8 mouse cellular contexts compared by ENCODE assay signal in genomic region chr4:62506798-62507197, GRCm38 (mm10). TPM values are rescaled to one million over a fixed set of nuclear protein-coding genes. Genes with fewer than 3 reads are reported as not detected.
A peak's percentile ranks its signal among the peaks of the same experiment; 100 is the strongest.
DNase-seq lines count a peak whose midpoint lies in the region; ATAC-seq and TF ChIP-seq lines count a peak whose summit lies in the region.

No protein-coding gene starts in this region.

- H3K9ac ChIP-seq in hindbrain, embryonic 14.5 days, result no peak overlapping the region
- H3K9ac ChIP-seq in hindbrain, embryonic 13.5 days, result no peak overlapping the region
- no peak overlapping the region for H3K9ac ChIP-seq in liver, embryonic 12.5 days
- no peak overlapping the region for H3K9ac ChIP-seq in midbrain, embryonic 16.5 days (ENCODE audit: low read depth, low read length)
- H3K9ac ChIP-seq in forebrain, embryonic 13.5 days, result no peak overlapping the region

- no peak overlapping the region for H3K4me2 ChIP-seq in hindbrain, embryonic 14.5 days (replicated peaks)
- no peak overlapping the region for H3K4me2 ChIP-seq in hindbrain, embryonic 13.5 days
- no peak overlapping the region for H3K4me2 ChIP-seq in liver, embryonic 12.5 days
- no peak overlapping the region for H3K4me2 ChIP-seq in midbrain, embryonic 16.5 days (ENCODE audit: low read length)
- no peak overlapping the region for H3K4me2 ChIP-seq in forebrain, embryonic 13.5 days

- 76% methylated on average over 2 of the region's 2 CpGs for WGBS in hindbrain, embryonic 14.5 days
- 70% methylated on average over 2 of the region's 2 CpGs for WGBS in hindbrain, embryonic 13.5 days
- WGBS in liver, embryonic 12.5 days (ENCODE audit: insufficient replicate concordance), result 56% methylated on average over 2 of the region's 2 CpGs
- WGBS in midbrain, embryonic 16.5 days, result 77% methylated on average over 2 of the region's 2 CpGs
- 73% methylated on average over 2 of the region's 2 CpGs for WGBS in forebrain, embryonic 13.5 days

- H3K4me3 ChIP-seq in hindbrain, embryonic 14.5 days (replicated peaks; ENCODE audit: low read length), result no peak overlapping the region
- no peak overlapping the region for H3K4me3 ChIP-seq in hindbrain, embryonic 13.5 days
- no peak overlapping the region for H3K4me3 ChIP-seq in G1E (ENCODE audit: low read depth, low read length)
- H3K4me3 ChIP-seq in liver, embryonic 12.5 days, result no peak overlapping the region
- no peak overlapping the region for H3K4me3 ChIP-seq in midbrain, embryonic 16.5 days (ENCODE audit: low read depth, low read length)
- H3K4me3 ChIP-seq in forebrain, embryonic 13.5 days, result no peak overlapping the region

- H3K36me3 ChIP-seq in hindbrain, embryonic 14.5 days (replicated peaks; ENCODE audit: control insufficient read depth, insufficient read depth), result peaks cover 44% of the 10 kb centered on the region
- H3K36me3 ChIP-seq in hindbrain, embryonic 13.5 days, result peaks cover 44% of the 10 kb centered on the region
- H3K36me3 ChIP-seq in G1E (replicated peaks), result peaks cover 52% of the 10 kb centered on the region
- H3K36me3 ChIP-seq in liver, embryonic 12.5 days, result peaks cover 48% of the 10 kb centered on the region
- peaks cover 26% of the 10 kb centered on the region for H3K36me3 ChIP-seq in midbrain, embryonic 16.5 days (ENCODE audit: control insufficient read depth, insufficient read depth, low read length)
- H3K36me3 ChIP-seq in forebrain, embryonic 13.5 days (ENCODE audit: poor library complexity, severe bottlenecking), result peaks cover 49% of the 10 kb centered on the region

- peak; percentile 29 for DNase-seq in hindbrain, embryonic 14.5 days (ENCODE audit: low spot score)
- peak; percentile 65 for DNase-seq in G1E (ENCODE audit: low spot score)
- peak; percentile 55 to 75 for DNase-seq in cerebellum, postnatal 25 days
- peak; percentile 61 to 67 for DNase-seq in thymus, postnatal 36 days

- H3K4me1 ChIP-seq in hindbrain, embryonic 14.5 days (replicated peaks; ENCODE audit: control insufficient read depth, insufficient read depth, low read length), result no peaks in the 10 kb centered on the region
- peaks cover 4% of the 10 kb centered on the region; the same call in 1 of the 2 replicates for H3K4me1 ChIP-seq in hindbrain, embryonic 13.5 days (replicated peaks)
- peaks cover 74% of the 10 kb centered on the region for H3K4me1 ChIP-seq in G1E (ENCODE audit: insufficient read depth, low read depth, low read length)
- peaks cover 60% of the 10 kb centered on the region for H3K4me1 ChIP-seq in liver, embryonic 12.5 days
- no peaks in the 10 kb centered on the region; the same call in 1 of the 2 replicates for H3K4me1 ChIP-seq in midbrain, embryonic 16.5 days (ENCODE audit: control insufficient read depth, insufficient read depth, low read length)
- H3K4me1 ChIP-seq in forebrain, embryonic 13.5 days, result 0 out of 2 replicates have a peak, but pooled peaks cover under 1% of the 10 kb centered on the region

- H3K9me3 ChIP-seq in hindbrain, embryonic 14.5 days (ENCODE audit: control insufficient read depth, low read length), result no peaks in the 10 kb centered on the region
- H3K9me3 ChIP-seq in hindbrain, embryonic 13.5 days, result no peaks in the 10 kb centered on the region
- H3K9me3 ChIP-seq in G1E (replicated peaks), result no peaks in the 10 kb centered on the region
- no peaks in the 10 kb centered on the region for H3K9me3 ChIP-seq in liver, embryonic 12.5 days (replicated peaks)
- H3K9me3 ChIP-seq in midbrain, embryonic 16.5 days (replicated peaks; ENCODE audit: control insufficient read depth, low read length, poor library complexity, severe bottlenecking), result no peaks in the 10 kb centered on the region
- no peaks in the 10 kb centered on the region for H3K9me3 ChIP-seq in forebrain, embryonic 13.5 days (replicated peaks)

- H3K27ac ChIP-seq in hindbrain, embryonic 14.5 days, result no peak overlapping the region
- H3K27ac ChIP-seq in hindbrain, embryonic 13.5 days, result no peak overlapping the region
- H3K27ac ChIP-seq in liver, embryonic 12.5 days, result peak overlapping the region; percentile 67
- no peak overlapping the region for H3K27ac ChIP-seq in midbrain, embryonic 16.5 days (ENCODE audit: low read length)
- no peak overlapping the region for H3K27ac ChIP-seq in forebrain, embryonic 13.5 days

- no peak for ATAC-seq in hindbrain, embryonic 14.5 days (ENCODE audit: low FRiP score)
- no peak for ATAC-seq in hindbrain, embryonic 13.5 days (ENCODE audit: low FRiP score)
- 0 out of 2 replicates have a peak, but pooled peaks have one; percentile 9 for ATAC-seq in G1E (ENCODE audit: extremely low read depth, insufficient number of reproducible peaks, low FRiP score, poor library complexity, severe bottlenecking)
- ATAC-seq in liver, embryonic 12.5 days, result peak; percentile 27
- no peak for ATAC-seq in midbrain, embryonic 16.5 days
- no peak for ATAC-seq in forebrain, embryonic 13.5 days

- no peak for TF ChIP-seq CTCF in G1E (IDR thresholded peaks at IDR 0.05; ENCODE audit: low read depth, low read length)

- H3K27me3 ChIP-seq in hindbrain, embryonic 14.5 days (ENCODE audit: control insufficient read depth, insufficient read depth, low read length), result no peaks in the 10 kb centered on the region
- H3K27me3 ChIP-seq in hindbrain, embryonic 13.5 days, result no peaks in the 10 kb centered on the region
- no peaks in the 10 kb centered on the region for H3K27me3 ChIP-seq in G1E (ENCODE audit: insufficient read depth, low read length)
- no peaks in the 10 kb centered on the region for H3K27me3 ChIP-seq in liver, embryonic 12.5 days (replicated peaks)
- H3K27me3 ChIP-seq in midbrain, embryonic 16.5 days (ENCODE audit: control insufficient read depth, insufficient read depth, low read depth, low read length), result no peaks in the 10 kb centered on the region
- no peaks in the 10 kb centered on the region for H3K27me3 ChIP-seq in forebrain, embryonic 13.5 days

RNA-seq across cellular contexts. Expression of gene Hdhd3, which starts 3.5 kb away (rescaled TPM):
- polyA plus RNA-seq in hindbrain, embryonic 14.5 days (2014; fragmentation: Nextera tagmentation; extraction: Ambion mirVana), result 11.7 and 13.3 TPM in 2 replicates
- 13.3 and 15.5 TPM in 2 replicates for polyA plus RNA-seq in hindbrain, embryonic 13.5 days (2015; fragmentation: Nextera tagmentation; extraction: Ambion mirVana)
- total RNA-seq in G1E (2014; fragmentation: Nextera tagmentation) (1.8 and 2.3 TPM in 2 replicates), G1E (2017) (1.3 and 1.7 TPM in 2 replicates)
- polyA plus RNA-seq in G1E (2012), result 1.7 and 3.0 TPM in 2 replicates
- 4.3 and 4.6 TPM in 2 replicates for polyA plus RNA-seq in liver, embryonic 12.5 days (2016; fragmentation: Nextera tagmentation; extraction: Ambion mirVana)
- polyA plus RNA-seq in midbrain, embryonic 16.5 days (2015; fragmentation: Nextera tagmentation; extraction: Ambion mirVana), result 12.7 and 13.8 TPM in 2 replicates
- 10.5 and 11.2 TPM in 2 replicates for polyA plus RNA-seq in forebrain, embryonic 13.5 days (2015; fragmentation: Nextera tagmentation; extraction: Ambion mirVana)

RNA-seq across cellular contexts. Expression of gene Alad, which starts 12.9 kb away (rescaled TPM):
- 73.4 and 75.2 TPM in 2 replicates for polyA plus RNA-seq in hindbrain, embryonic 14.5 days (2014; fragmentation: Nextera tagmentation; extraction: Ambion mirVana)
- 64.2 and 66.1 TPM in 2 replicates for polyA plus RNA-seq in hindbrain, embryonic 13.5 days (2015; fragmentation: Nextera tagmentation; extraction: Ambion mirVana)
- total RNA-seq in G1E (2014; fragmentation: Nextera tagmentation) (81.6 and 123 TPM in 2 replicates), G1E (2017) (49.4 and 53.1 TPM in 2 replicates)
- 196 and 200 TPM in 2 replicates for polyA plus RNA-seq in G1E (2012)
- 626 and 633 TPM in 2 replicates for polyA plus RNA-seq in liver, embryonic 12.5 days (2016; fragmentation: Nextera tagmentation; extraction: Ambion mirVana)
- 70.6 and 76.7 TPM in 2 replicates for polyA plus RNA-seq in midbrain, embryonic 16.5 days (2015; fragmentation: Nextera tagmentation; extraction: Ambion mirVana)
- polyA plus RNA-seq in forebrain, embryonic 13.5 days (2015; fragmentation: Nextera tagmentation; extraction: Ambion mirVana), result 65.4 and 69.8 TPM in 2 replicates

RNA-seq across cellular contexts. Expression of gene Pole3, which starts 18.1 kb away (rescaled TPM):
- 52.7 and 58.3 TPM in 2 replicates for polyA plus RNA-seq in hindbrain, embryonic 14.5 days (2014; fragmentation: Nextera tagmentation; extraction: Ambion mirVana)
- 68.2 and 70.3 TPM in 2 replicates for polyA plus RNA-seq in hindbrain, embryonic 13.5 days (2015; fragmentation: Nextera tagmentation; extraction: Ambion mirVana)
- total RNA-seq in G1E (2014; fragmentation: Nextera tagmentation) (32.5 and 36.3 TPM in 2 replicates), G1E (2017) (71.7 and 73.9 TPM in 2 replicates)
- 37.2 and 40.9 TPM in 2 replicates for polyA plus RNA-seq in G1E (2012)
- polyA plus RNA-seq in liver, embryonic 12.5 days (2016; fragmentation: Nextera tagmentation; extraction: Ambion mirVana), result 80.6 and 84.1 TPM in 2 replicates
- polyA plus RNA-seq in midbrain, embryonic 16.5 days (2015; fragmentation: Nextera tagmentation; extraction: Ambion mirVana), result 57.9 and 64.7 TPM in 2 replicates
- polyA plus RNA-seq in forebrain, embryonic 13.5 days (2015; fragmentation: Nextera tagmentation; extraction: Ambion mirVana), result 112 and 113 TPM in 2 replicates

RNA-seq across cellular contexts. Expression of gene 4933430I17Rik, which starts 18.4 kb away (rescaled TPM):
- 0.24 and 0.76 TPM in 2 replicates for polyA plus RNA-seq in hindbrain, embryonic 14.5 days (2014; fragmentation: Nextera tagmentation; extraction: Ambion mirVana)
- polyA plus RNA-seq in hindbrain, embryonic 13.5 days (2015; fragmentation: Nextera tagmentation; extraction: Ambion mirVana), result 0.55 and 0.82 TPM in 2 replicates
- total RNA-seq in G1E (2014; fragmentation: Nextera tagmentation) (0.53 TPM in 1 of 2 replicates, not detected in the other), G1E (2017) (0.27 and 0.29 TPM in 2 replicates)
- polyA plus RNA-seq in G1E (2012), result 0.05 TPM in 1 of 2 replicates, not detected in the other
- polyA plus RNA-seq in liver, embryonic 12.5 days (2016; fragmentation: Nextera tagmentation; extraction: Ambion mirVana), result 0.12 and 0.21 TPM in 2 replicates
- polyA plus RNA-seq in midbrain, embryonic 16.5 days (2015; fragmentation: Nextera tagmentation; extraction: Ambion mirVana), result 0.49 and 0.91 TPM in 2 replicates
- polyA plus RNA-seq in forebrain, embryonic 13.5 days (2015; fragmentation: Nextera tagmentation; extraction: Ambion mirVana), result 0.80 and 1.1 TPM in 2 replicates

RNA-seq across cellular contexts. Expression of gene Bspry, which starts 26.9 kb away (rescaled TPM):
- polyA plus RNA-seq in hindbrain, embryonic 14.5 days (2014; fragmentation: Nextera tagmentation; extraction: Ambion mirVana), result 0.86 and 1.2 TPM in 2 replicates
- polyA plus RNA-seq in hindbrain, embryonic 13.5 days (2015; fragmentation: Nextera tagmentation; extraction: Ambion mirVana), result 0.43 and 0.95 TPM in 2 replicates
- total RNA-seq in G1E (2014; fragmentation: Nextera tagmentation), result 0.53 TPM in 1 of 2 replicates, not detected in the other
- total RNA-seq in G1E (2017), result 0.06 and 0.11 TPM in 2 replicates
- polyA plus RNA-seq in G1E (2012), result 0.09 TPM in 1 of 2 replicates, not detected in the other
- polyA plus RNA-seq in liver, embryonic 12.5 days (2016; fragmentation: Nextera tagmentation; extraction: Ambion mirVana), result 0.24 and 0.27 TPM in 2 replicates
- polyA plus RNA-seq in midbrain, embryonic 16.5 days (2015; fragmentation: Nextera tagmentation; extraction: Ambion mirVana), result 0.85 and 1.1 TPM in 2 replicates
- polyA plus RNA-seq in forebrain, embryonic 13.5 days (2015; fragmentation: Nextera tagmentation; extraction: Ambion mirVana), result 0.49 and 0.56 TPM in 2 replicates

Comparison
In these comparisons a context has a peak if more than half of its experiments do, and no peak if none do; other contexts are left out.
1. ATAC-seq: peak in G1E (single experiment) and liver, embryonic 12.5 days (single experiment); none in hindbrain, embryonic 14.5 days (single experiment), hindbrain, embryonic 13.5 days (single experiment), midbrain, embryonic 16.5 days (single experiment) and forebrain, embryonic 13.5 days (single experiment).
2. Peak in every context shown above with its lines, with median percentiles within 50 percentile points of each other: DNase-seq.